Mouse (Mus musculus): Measurements from ENCODE around the gene Dspp. TPM values are rescaled to one million over a fixed set of nuclear protein-coding genes. Genes with fewer than 3 reads are reported as not detected.

Gene Dspp
- under 1 TPM in 1 of 2 experiments, not detected in 1; 0.07 TPM for total RNA-seq (2021)
- long read RNA-seq, experiment 1: 0 reads
- long read RNA-seq, experiment 2: 0 reads

DNA sequence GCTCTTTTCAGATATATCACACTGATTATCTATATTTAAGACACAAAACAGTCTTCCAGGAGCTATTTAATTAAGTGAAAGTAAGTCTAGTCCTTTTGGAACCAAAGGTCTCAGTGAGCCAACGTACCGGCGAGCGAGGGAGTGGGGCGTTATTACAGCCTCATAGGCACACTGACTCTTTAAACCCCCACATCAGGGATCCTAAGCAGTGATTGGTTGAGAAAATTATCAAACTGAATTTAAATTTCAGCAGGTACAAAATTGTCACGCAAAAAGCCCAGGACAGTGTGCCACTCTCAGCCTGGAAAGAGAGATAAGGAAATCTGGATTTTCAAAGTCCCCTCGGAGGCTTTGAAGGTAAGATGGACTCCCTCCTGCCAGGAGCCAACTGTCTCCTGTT is at the start of gene Dspp:
Gene Dspp, plus strand, starts transcription at position 301 of the 400 bp plus-strand sequence.
- intact Hi-C loops (cut with DNase I): no loop called here
- DNase-seq (ENCODE audit: low spot score in 2 of 2): no peak

GRCm38 (mm10) chr5:104124016-104124658 is 46.4 kb upstream of the Dspp start:
- intact Hi-C loops (cut with DNase I): no loop called here
- DNase-seq (ENCODE audit: low spot score in 2 of 2): no peak

DNA sequence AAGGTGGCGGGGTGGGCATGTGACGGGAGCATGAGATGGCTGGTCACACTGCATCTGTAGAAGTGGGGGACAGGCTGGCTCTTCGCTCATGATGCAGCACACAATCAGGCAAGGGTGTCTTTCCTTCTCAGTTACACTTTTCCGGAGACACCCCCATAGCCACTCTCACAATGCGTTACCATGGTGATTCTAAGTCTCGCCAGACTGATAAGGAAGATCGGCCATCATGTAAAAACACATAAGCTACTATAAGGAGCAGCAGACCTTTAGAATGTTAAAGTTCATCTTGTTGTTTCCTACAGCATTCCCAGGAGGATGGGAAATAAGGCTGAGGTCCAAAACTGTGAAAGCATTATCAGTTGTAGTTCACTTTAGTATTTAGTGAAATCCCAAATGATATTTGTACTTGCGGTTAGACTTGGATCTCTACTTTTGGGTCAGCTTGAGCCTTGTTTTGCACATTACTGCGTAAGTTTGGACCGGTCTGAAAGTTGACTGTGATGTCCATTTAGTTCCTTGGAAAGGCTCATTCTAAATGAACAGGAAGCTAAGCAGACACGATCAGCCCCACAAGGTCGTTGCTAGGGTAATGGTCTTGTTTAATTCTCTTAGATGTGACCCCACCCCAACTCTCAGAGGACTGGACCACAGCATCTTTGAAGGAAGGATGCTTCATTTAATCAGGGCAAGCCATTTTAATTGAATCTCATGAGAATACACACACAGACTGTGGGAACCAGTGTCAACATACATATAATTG is 43.8 kb upstream of the Dspp start:
- peak; percentile 26 to 67 for DNase-seq (ENCODE audit: low spot score in 2 of 2)

DNA sequence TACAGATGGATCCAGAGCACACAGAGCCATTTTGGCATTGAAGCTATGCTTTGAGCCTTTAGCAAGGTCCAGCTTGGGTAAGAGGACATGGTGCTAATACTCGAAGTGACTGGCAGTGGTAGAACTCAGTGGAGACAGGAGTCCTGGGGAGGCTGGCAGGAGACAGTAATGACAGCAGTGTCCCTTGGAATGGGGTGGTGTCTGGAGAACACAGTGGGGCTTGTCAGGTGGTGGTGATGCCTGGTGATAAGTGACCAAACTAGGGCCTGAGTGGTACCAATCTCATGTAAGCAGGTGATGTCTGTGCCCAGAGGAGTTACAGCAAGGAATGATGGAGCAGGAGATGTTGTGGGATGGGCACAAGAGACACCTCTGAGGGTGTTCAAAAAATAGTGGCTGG is 43.2 kb upstream of the Dspp start:
- intact Hi-C loops (cut with DNase I): no loop called here
- no peak for DNase-seq (ENCODE audit: low spot score in 2 of 2)

More for the DNA sequence above, 43.8 kb upstream of the Dspp start:
- intact Hi-C loops (cut with DNase I): no loop called here

DNA sequence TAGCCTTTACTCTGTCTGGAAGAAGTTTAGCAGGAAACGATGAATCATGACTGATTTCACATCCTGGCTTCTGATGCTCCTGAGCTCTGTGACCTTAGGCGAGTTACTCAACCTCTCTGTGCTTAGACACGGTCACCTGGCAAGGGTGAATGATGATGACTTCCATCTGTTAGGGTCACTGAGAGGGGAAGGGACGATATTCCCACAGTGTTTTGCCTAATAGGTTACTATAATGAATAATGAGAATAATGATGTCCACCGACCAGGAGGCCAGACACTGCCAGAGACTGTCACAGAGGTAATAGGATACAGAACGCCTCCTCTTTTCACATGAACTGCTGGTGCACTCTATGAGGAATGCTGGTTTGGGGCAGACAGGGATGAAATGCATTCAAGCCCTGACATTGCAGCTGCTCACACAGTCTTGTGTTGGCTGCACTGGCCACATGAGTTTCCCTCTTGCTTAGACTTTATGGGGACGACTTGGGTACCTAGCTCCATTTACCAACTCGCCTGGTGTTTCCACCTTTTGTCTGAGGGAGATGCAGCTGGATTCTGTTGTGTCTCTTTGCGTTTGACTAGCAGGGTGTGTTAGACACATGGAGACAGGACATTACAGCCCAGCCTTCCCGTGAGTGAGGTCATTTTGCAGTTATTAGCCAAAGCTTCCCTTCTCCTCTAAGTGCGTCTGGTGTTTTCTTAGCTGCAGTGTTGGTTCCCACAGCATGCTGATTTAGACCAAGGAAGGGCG is 42.1 kb upstream of the Dspp start:
- intact Hi-C loops (cut with DNase I): no loop called here
- no peak for DNase-seq (ENCODE audit: low spot score in 2 of 2)

GRCm38 (mm10) chr5:104130891-104131290 is 39.6 kb upstream of the Dspp start:
- intact Hi-C loops (cut with DNase I): loop anchor here (5.0 kb wide), 2 partner anchors 86 to 201 kb away; no protein-coding TSS in a partner anchor
- DNase-seq (ENCODE audit: low spot score in 2 of 2): no peak

DNA sequence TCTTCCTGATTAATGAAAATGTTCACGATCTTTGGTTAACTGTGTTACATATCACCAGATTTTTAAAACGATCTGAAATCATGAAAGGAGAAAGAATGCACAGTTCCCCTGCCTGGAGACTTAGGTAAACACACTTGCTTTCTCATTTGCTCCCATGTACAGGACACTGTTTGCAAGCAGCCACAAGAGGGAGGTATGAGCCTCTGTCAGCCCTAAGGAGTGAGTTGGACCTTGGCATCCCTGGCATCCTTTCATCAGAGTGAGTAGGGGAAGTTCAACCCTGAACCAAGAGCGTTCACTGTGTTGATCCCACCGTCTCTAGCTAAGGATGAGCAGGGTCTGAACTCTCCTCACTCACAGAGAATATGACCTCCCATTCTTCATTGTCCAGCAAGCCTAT is 39.0 kb upstream of the Dspp start:
- intact Hi-C loops (cut with DNase I): loop anchor here (5.0 kb wide), 2 partner anchors 86 to 201 kb away; no protein-coding TSS in a partner anchor
- peak; percentile 45 to 57 for DNase-seq (ENCODE audit: low spot score in 2 of 2)

- intact Hi-C loops (cut with DNase I): loop anchor here (5.0 kb wide), 2 partner anchors 84 to 199 kb away; no protein-coding TSS in a partner anchor
- no peak for DNase-seq (ENCODE audit: low spot score in 2 of 2)
Observed at GRCm38 (mm10) chr5:104133752-104134151, 36.8 kb upstream of the Dspp start.

DNA sequence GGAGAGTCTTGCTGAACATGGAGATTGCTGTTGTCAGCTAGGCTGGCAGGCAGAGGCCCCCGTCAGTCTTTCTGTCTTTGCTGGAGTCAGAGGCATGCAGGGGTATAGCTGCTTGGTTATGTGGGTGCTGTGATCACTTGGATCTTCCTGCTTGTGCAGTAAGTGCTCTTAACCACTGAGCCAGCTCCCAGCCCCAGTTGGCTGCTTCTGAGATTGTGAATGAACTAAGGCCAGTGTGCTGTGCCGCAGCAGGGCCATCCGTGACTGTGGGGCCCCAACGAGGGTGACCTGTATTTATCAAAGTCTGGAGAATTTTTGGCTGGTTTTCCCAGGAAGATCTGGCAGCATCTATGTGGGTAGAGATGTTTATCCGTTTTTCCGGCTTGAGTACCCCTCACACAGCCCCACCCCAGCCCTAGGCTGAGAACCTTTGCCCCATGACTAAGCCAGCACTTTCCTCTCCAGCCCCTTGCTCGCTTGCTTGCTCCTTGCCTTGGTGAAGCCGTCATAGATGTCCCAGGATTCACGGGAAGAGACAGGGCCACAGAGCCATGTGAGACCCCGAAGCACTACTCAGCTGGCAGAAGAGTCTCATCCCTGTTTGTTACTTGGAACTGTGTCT is 32.5 kb upstream of the Dspp start:
- intact Hi-C loops (cut with DNase I): no loop called here
- no peak for DNase-seq (ENCODE audit: low spot score in 2 of 2)

DNA sequence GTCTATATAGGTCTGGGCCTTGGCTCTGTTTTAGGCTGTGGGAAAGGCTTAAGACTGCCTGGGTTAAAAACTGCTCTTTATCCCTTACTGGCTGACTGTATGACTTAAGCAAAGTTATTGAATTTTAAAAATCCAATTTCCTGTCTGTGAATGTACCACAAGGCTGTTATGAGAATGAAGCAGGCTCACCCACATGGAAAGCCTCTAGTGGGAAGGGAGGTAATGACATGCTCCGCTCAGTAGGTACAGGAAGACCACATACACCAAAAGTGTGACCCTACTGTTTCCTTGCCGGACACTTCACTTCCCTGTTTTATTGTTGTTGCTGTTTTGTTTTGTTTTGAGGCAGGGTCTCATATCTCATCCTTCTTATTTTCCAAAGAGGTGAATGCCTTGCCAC is 29.4 kb upstream of the Dspp start:
- intact Hi-C loops (cut with DNase I): no loop called here
- DNase-seq (ENCODE audit: low spot score in 2 of 2): no peak

DNA sequence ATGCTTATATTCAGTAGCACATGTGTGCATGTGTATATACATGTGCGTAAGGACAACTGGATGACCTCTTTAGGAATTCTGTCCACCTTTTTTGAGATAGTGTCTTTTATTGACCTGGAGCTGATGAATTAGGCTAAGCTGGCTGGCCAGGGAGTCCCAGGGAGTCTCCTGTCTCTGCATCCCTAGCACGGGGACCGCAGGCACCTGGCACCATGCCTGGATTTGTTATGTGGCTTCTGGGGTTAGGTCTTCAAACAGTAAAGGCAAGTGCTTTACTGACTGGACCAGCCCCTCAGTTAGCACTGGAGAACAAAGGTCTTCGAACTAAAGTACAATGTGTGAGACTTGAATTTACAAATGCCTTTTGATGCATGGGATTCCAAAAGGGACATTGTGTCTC is 26.5 kb upstream of the Dspp start:
- DNase-seq (ENCODE audit: low spot score in 2 of 2): no peak
- intact Hi-C loops (cut with DNase I): no loop called here

DNA sequence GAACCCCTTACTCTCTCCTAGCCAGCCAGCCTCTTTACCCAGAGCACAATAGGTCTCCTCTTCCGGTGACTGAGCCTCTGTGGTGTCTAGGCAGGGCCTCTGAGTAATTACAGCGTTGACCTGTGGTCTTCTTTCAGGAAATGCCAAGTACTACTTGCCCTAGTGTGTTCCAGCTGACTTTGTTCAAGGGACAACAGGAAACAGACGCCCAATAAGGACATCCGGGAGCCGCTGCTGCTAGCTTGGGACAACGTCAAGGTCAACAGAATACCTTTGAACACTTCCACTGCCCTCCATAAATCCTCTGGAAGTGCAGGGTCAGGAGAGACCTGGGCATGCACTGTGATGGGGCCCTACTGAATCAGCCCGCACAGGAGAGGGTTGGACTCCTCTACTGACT is 21.2 kb upstream of the Dspp start:
- no peak for DNase-seq (ENCODE audit: low spot score in 2 of 2)
- intact Hi-C loops (cut with DNase I): no loop called here

- no peak for DNase-seq (ENCODE audit: low spot score in 2 of 2)
- intact Hi-C loops (cut with DNase I): no loop called here
Observed at GRCm38 (mm10) chr5:104150196-104150595, 20.3 kb upstream of the Dspp start.

DNA sequence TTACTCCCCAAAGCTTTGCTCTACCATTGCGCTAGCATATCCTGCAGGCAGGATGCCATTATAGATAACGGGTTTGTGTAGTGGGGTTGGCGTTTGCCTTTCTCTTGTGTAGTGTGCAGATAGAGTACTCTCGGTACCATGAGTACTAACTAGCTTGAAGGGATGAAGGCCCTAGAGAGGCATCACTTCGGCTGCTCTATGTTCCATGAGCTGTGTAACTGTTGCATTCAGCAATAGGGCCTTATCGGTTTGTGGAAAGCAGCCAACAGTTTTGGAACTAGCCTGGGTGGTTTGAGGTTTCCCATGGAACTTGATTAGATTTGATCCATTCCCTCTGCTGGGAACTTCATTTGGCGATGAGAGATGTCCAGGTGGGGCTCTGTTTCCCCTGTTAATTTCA is 12.8 kb upstream of the Dspp start:
- no peak for DNase-seq (ENCODE audit: low spot score in 2 of 2)
- intact Hi-C loops (cut with DNase I): no loop called here

DNA sequence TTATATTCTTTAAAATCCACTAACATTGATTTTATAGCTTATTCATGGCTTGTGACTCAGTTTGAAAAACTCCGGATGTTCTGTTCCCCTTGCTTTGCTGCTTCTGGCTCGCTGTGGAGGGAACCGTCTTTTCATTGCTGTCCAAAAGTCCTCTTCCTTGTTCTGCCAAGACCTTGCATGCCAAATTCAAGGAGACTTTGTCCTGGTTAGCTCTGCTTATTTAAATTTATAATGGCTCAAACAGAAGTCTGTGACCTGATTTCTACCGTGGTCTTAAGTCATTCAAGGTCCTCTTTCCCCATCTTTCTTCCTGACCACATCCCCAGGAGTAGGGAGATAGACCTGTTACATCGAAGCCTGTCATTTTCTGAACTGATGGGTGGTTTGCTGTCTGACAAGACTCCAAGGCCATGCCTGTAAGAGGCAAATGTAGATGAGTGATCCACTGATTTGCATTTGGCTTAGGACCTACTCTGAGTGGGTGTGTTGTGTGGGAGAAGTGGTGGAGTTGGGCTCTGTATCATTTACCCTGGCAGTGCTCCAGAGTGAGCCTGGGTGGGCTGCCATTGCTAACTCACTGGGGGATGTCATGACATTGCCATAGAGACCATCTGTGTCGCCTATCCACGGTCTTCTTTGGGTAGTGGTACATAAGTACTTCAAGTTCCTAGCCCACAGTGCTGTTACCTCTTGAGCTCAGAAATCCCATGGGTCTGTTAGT is 12.0 kb upstream of the Dspp start:
- intact Hi-C loops (cut with DNase I): no loop called here
- peak; percentile 32 to 64 for DNase-seq (ENCODE audit: low spot score in 2 of 2)

GRCm38 (mm10) chr5:104160581-104160980 is 9.9 kb upstream of the Dspp start:
- intact Hi-C loops (cut with DNase I): no loop called here
- no peak for DNase-seq (ENCODE audit: low spot score in 2 of 2)

- intact Hi-C loops (cut with DNase I): no loop called here
- DNase-seq (ENCODE audit: low spot score in 2 of 2): no peak
Observed at GRCm38 (mm10) chr5:104161390-104161789, 9.1 kb upstream of the Dspp start.

DNA sequence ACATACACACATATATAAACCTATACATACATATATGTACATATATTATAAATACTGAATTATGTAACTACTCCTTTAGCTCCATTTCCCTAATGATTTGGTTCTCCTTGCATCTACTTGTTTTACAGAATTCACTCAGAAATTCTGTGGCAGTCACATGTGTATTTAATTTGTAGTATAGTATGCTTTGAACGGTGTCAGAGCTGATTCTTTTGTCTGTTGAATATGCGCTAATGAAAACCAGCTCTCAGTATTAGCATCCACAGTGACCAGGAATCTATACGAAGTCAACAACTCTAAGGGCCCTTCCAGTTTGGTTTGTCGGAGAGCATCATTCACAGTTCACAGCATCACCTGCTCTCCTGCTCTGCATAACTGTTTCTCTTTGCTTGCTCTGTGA is 7.0 kb upstream of the Dspp start:
- no peak for DNase-seq (ENCODE audit: low spot score in 2 of 2)
- intact Hi-C loops (cut with DNase I): no loop called here

GRCm38 (mm10) chr5:104173094-104173493 is 2.6 kb downstream of the Dspp start:
- intact Hi-C loops (cut with DNase I): no loop called here
- DNase-seq (ENCODE audit: low spot score in 2 of 2): peak; percentile 17 to 38
